Mouse (Mus musculus) forebrain, postnatal 0 days (tissue): ENCODE data around the gene Slc15a4. TPM values are rescaled to one million over a fixed set of nuclear protein-coding genes. Genes with fewer than 3 reads are reported as not detected.

ENCODE experiments used
- ATAC-seq: fragments of 200-750 bp; cut with Nextera tagmentation; 2 replicates; pipeline ENCODE4 v1.8.0; 2017; ENCODE audit warnings: mild to moderate bottlenecking, moderate library complexity
- DNase-seq: peaks from one replicate; pipeline ENCODE4 v3.0.0-alpha.2; 2015
- H3K27ac ChIP-seq: fragments of 300-500 bp; sonication (generic); 2 replicates; pipeline ENCODE4 v1.5.1; 2014; ENCODE audit warnings: low read depth, mild to moderate bottlenecking, antibody characterized with exemption, low read length, moderate library complexity, mixed read lengths
- H3K27me3 ChIP-seq: fragments of 300-500 bp; sonication (generic); 2 replicates; pipeline ENCODE4 v1.6.1; 2014; ENCODE audit warnings: mild to moderate bottlenecking, low read length, mixed read lengths; ENCODE audit not compliant: insufficient read depth
- H3K36me3 ChIP-seq: fragments of 300-500 bp; sonication (generic); 2 replicates; pipeline ENCODE4 v1.6.1; 2014; ENCODE audit warnings: mild to moderate bottlenecking, moderate library complexity; ENCODE audit not compliant: insufficient read depth
- H3K4me1 ChIP-seq: fragments of 300-500 bp; sonication (generic); 2 replicates; pipeline ENCODE4 v1.6.1; 2014; ENCODE audit warnings: antibody characterized with exemption; ENCODE audit not compliant: insufficient read depth
- H3K4me2 ChIP-seq: fragments of 300-500 bp; sonication (generic); 2 replicates; pipeline ENCODE4 v1.6.1; 2014; ENCODE audit warnings: low read depth, mild to moderate bottlenecking, moderate library complexity
- H3K4me3 ChIP-seq: fragments of 300-500 bp; sonication (generic); 2 replicates; pipeline ENCODE4 v1.5.1; 2014; ENCODE audit warnings: low read depth, low read length, mixed read lengths
- H3K9ac ChIP-seq: fragments of 300-500 bp; sonication (generic); 2 replicates; pipeline ENCODE4 v1.6.1; 2014; ENCODE audit warnings: mild to moderate bottlenecking
- H3K9me3 ChIP-seq: fragments of 300-500 bp; sonication (generic); 2 replicates; pipeline ENCODE4 v1.6.1; 2016; ENCODE audit warnings: low read length
- CTCF ChIP-seq: sonication (generic); IDR thresholded peaks from 2 replicates; pipeline ENCODE4 v1.5.1; 2016; ENCODE audit warnings: antibody characterized with exemption, control low read depth, low read depth
- WGBS: fragments of 180-500 bp; shearing (Covaris S2); extraction: QIAGEN DNeasy Blood & Tissue Kit; methylation state at CpG from one replicate; pipeline ENCODE4 v1.1.7; 2014; 5-methylcytosine and 5-hydroxymethylcytosine counted together
- polyA plus RNA-seq: library from polyadenylated mRNA; unstranded; fragments of >200 nt; fragmentation: Nextera tagmentation; extraction: Ambion mirVana; gene quantifications from 2 replicates; pipeline ENCODE4 v1.2.1, GENCODE M21; 2015
- total RNA-seq: library from RNA; depleted of rRNA; stranded (reverse); fragments of >200 nt; gene quantifications from 2 replicates; pipeline ENCODE4 v1.2.3, GENCODE M21; 2014; rRNA removed

Gene Slc15a4
- total RNA-seq (28.7 and 30.5 TPM in 2 replicates), polyA plus RNA-seq (20.5 and 21.0 TPM in 2 replicates)

GRCm38 (mm10) chr5:127632167-127633145 lies at the start of gene Slc15a4, which contains the start of gene Glt1d1:
Gene Slc15a4 (minus strand): TSS chr5:127632897.
Gene Glt1d1 (plus strand): TSS chr5:127632262.
- H3K27ac ChIP-seq = peak within 1 kb of the TSS; percentile 45; the same call in 1 of the 2 replicates
- peak; percentile 83 for ATAC-seq
- H3K4me2 ChIP-seq = peak within 1 kb of the TSS; percentile 94
- H3K4me1 ChIP-seq = peaks cover 4% of the 10 kb centered on the region; the same call in 1 of the 2 replicates
- peak; percentile 59 for DNase-seq
- WGBS = under 1% methylated on average over 62 of the region's 62 CpGs
- H3K27me3 ChIP-seq = no peaks in the 10 kb centered on the region
- peak within 1 kb of the TSS; percentile 92 for H3K9ac ChIP-seq
- no peaks in the 10 kb centered on the region for H3K36me3 ChIP-seq
- no peaks in the 10 kb centered on the region for H3K9me3 ChIP-seq
- 0 out of 2 replicates have a peak, but pooled peaks have one; percentile 10 for TF ChIP-seq CTCF
- peak within 1 kb of the TSS; percentile 63 for H3K4me3 ChIP-seq

GRCm38 (mm10) chr5:127678501-127678900 lies 45.8 kb upstream of the Slc15a4 start:
- 98% methylated on average over 5 of the region's 5 CpGs for WGBS
- TF ChIP-seq CTCF = peak; percentile 36
- no peak overlapping the region for H3K4me3 ChIP-seq
- no peaks in the 10 kb centered on the region for H3K36me3 ChIP-seq
- ATAC-seq = no peak
- no peaks in the 10 kb centered on the region for H3K27me3 ChIP-seq
- H3K27ac ChIP-seq = no peak overlapping the region
- no peaks in the 10 kb centered on the region for H3K4me1 ChIP-seq
- no peaks in the 10 kb centered on the region for H3K9me3 ChIP-seq
- H3K4me2 ChIP-seq = no peak overlapping the region
- no peak overlapping the region for H3K9ac ChIP-seq
- DNase-seq = no peak

GRCm38 (mm10) chr5:127677561-127677960 lies 44.9 kb upstream of the Slc15a4 start:
- DNase-seq (no peak), ATAC-seq (no peak)
- Histone ChIP-seq H3K4me2 (no peak overlapping the region), H3K4me1 (no peaks in the 10 kb centered on the region), H3K27me3 (no peaks in the 10 kb centered on the region), H3K36me3 (no peaks in the 10 kb centered on the region), H3K9ac (no peak overlapping the region), H3K9me3 (no peaks in the 10 kb centered on the region), H3K4me3 (no peak overlapping the region), H3K27ac (no peak overlapping the region)
- TF ChIP-seq CTCF = peak; percentile 14; the same call in 1 of the 2 replicates
- 99% methylated on average over 2 of the region's 2 CpGs for WGBS

- Histone ChIP-seq H3K27ac (no peak overlapping the region), H3K4me2 (no peak overlapping the region), H3K4me3 (no peak overlapping the region), H3K4me1 (no peaks in the 10 kb centered on the region), H3K27me3 (no peaks in the 10 kb centered on the region), H3K9me3 (no peaks in the 10 kb centered on the region), H3K36me3 (no peaks in the 10 kb centered on the region), H3K9ac (no peak overlapping the region)
- no peak for TF ChIP-seq CTCF
- no peak for ATAC-seq
- 94% methylated on average over 8 of the region's 8 CpGs for WGBS
- no peak for DNase-seq
Measured at GRCm38 (mm10) chr5:127673913-127674312, 41.2 kb upstream of the Slc15a4 start.

GRCm38 (mm10) chr5:127660979-127661378 lies 28.3 kb upstream of the Slc15a4 start:
- Histone ChIP-seq H3K4me3 (no peak overlapping the region), H3K9ac (no peak overlapping the region), H3K4me1 (no peaks in the 10 kb centered on the region), H3K27me3 (no peaks in the 10 kb centered on the region), H3K9me3 (0 out of 2 replicates have a peak, but pooled peaks cover 3% of the 10 kb centered on the region), H3K27ac (no peak overlapping the region), H3K4me2 (no peak overlapping the region), H3K36me3 (no peaks in the 10 kb centered on the region)
- 92% methylated on average over 5 of the region's 5 CpGs for WGBS
- DNase-seq = no peak
- ATAC-seq = no peak
- no peak for TF ChIP-seq CTCF

- TF ChIP-seq CTCF = no peak
- H3K4me1 ChIP-seq = no peaks in the 10 kb centered on the region
- DNase-seq = no peak
- no peak overlapping the region for H3K4me2 ChIP-seq
- H3K4me3 ChIP-seq = no peak overlapping the region
- H3K36me3 ChIP-seq = no peaks in the 10 kb centered on the region
- no peak overlapping the region for H3K27ac ChIP-seq
- H3K27me3 ChIP-seq = no peaks in the 10 kb centered on the region
- ATAC-seq = no peak
- H3K9ac ChIP-seq = no peak overlapping the region
- 50% methylated on average over 5 of the region's 5 CpGs for WGBS
- H3K9me3 ChIP-seq = 0 out of 2 replicates have a peak, but pooled peaks cover 3% of the 10 kb centered on the region
Measured at GRCm38 (mm10) chr5:127660267-127660666, 27.6 kb upstream of the Slc15a4 start.

- Histone ChIP-seq H3K4me1 (no peaks in the 10 kb centered on the region), H3K9ac (no peak overlapping the region), H3K4me3 (no peak overlapping the region), H3K27ac (no peak overlapping the region), H3K9me3 (0 out of 2 replicates have a peak, but pooled peaks cover 3% of the 10 kb centered on the region), H3K27me3 (no peaks in the 10 kb centered on the region), H3K4me2 (no peak overlapping the region), H3K36me3 (no peaks in the 10 kb centered on the region)
- no peak for TF ChIP-seq CTCF
- ATAC-seq (no peak), DNase-seq (no peak)
- WGBS = 93% methylated on average over 3 of the region's 3 CpGs
Measured at GRCm38 (mm10) chr5:127659312-127659711, 26.6 kb upstream of the Slc15a4 start.
